Mouse (Mus musculus): ENCODE results near the gene Arih1. TPM values are rescaled to one million over a fixed set of nuclear protein-coding genes. Genes with fewer than 3 reads are reported as not detected.
"Not testable (repeated sequence)": the region's sequence is repeated elsewhere in the genome, so short reads cannot be mapped to it uniquely, and the experiment has no call there.

Gene Arih1
- polyA plus RNA-seq, 1 experiment = 16.9 TPM

- Histone ChIP-seq H3K4me3 (ENCODE audit: insufficient read depth, low read depth, low read length) (no peak overlapping the region), H3K27ac (ENCODE audit: insufficient read depth, low read depth, low read length) (no peak overlapping the region), H3K36me3 (ENCODE audit: control insufficient read depth, insufficient read depth, low read length) (no peaks in the 10 kb centered on the region), H3K4me1 (ENCODE audit: control insufficient read depth, insufficient read depth, low read length) (no peaks in the 10 kb centered on the region), H3K27me3 (replicated peaks; ENCODE audit: control insufficient read depth, insufficient read depth, low read length) (no peaks in the 10 kb centered on the region)
- TF ChIP-seq POLR2A (IDR thresholded peaks at IDR 0.05; ENCODE audit: low read depth, low read length) (no peak), CTCF (conservative IDR thresholded peaks at IDR 0.05; ENCODE audit: insufficient read depth, insufficient read length, low read depth, low read length) (no peak)
- WGBS = 92% methylated on average over 9 of the region's 9 CpGs
- DNase-seq = no peak
Observed at GRCm38 (mm10) chr9:59369646-59370045, 116.8 kb downstream of the Arih1 start.

GRCm38 (mm10) chr9:59369220-59369619 lies 117.2 kb downstream of the Arih1 start:
- 80% methylated on average over 5 of the region's 5 CpGs for WGBS

DNA sequence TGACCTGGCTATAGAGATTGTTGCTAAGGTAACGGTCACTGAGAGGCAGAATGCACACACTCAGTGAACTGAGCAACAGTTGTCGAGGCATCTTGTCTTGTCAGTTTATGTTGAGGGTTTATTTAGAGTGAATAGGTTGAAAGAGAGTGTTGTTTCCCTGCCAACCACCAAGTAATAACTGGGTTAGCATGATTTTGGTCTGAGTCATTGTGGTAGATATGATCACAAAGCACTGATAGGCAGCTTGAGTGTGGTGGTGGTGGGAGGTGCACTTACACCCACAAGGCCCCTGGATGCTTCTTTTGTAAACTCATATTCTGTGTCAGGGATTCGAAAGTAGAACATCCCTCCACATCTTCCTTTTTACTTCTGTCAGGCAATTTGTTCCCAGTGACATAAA lies 125.9 kb downstream of the Arih1 start:
- H3K27me3 ChIP-seq (replicated peaks; ENCODE audit: control insufficient read depth, insufficient read depth, low read length); H3K4me1 ChIP-seq (ENCODE audit: control insufficient read depth, insufficient read depth, low read length); H3K4me3 ChIP-seq (ENCODE audit: insufficient read depth, low read depth, low read length); DNase-seq; H3K27ac ChIP-seq (ENCODE audit: insufficient read depth, low read depth, low read length); H3K36me3 ChIP-seq (ENCODE audit: control insufficient read depth, insufficient read depth, low read length): not testable (repeated sequence)
- WGBS = 77% methylated on average over 2 of the region's 3 CpGs

More at GRCm38 (mm10) chr9:59369220-59369619, 117.2 kb downstream of the Arih1 start:
- TF ChIP-seq CTCF (conservative IDR thresholded peaks at IDR 0.05; ENCODE audit: insufficient read depth, insufficient read length, low read depth, low read length) (no peak), POLR2A (IDR thresholded peaks at IDR 0.05; ENCODE audit: low read depth, low read length) (no peak)
- no peaks in the 10 kb centered on the region for H3K4me1 ChIP-seq (ENCODE audit: control insufficient read depth, insufficient read depth, low read length)
- no peak overlapping the region for H3K27ac ChIP-seq (ENCODE audit: insufficient read depth, low read depth, low read length)
- no peaks in the 10 kb centered on the region for H3K36me3 ChIP-seq (ENCODE audit: control insufficient read depth, insufficient read depth, low read length)
- no peaks in the 10 kb centered on the region for H3K27me3 ChIP-seq (replicated peaks; ENCODE audit: control insufficient read depth, insufficient read depth, low read length)
- DNase-seq = no peak
- H3K4me3 ChIP-seq (ENCODE audit: insufficient read depth, low read depth, low read length) = no peak overlapping the region

- H3K4me3 ChIP-seq (ENCODE audit: insufficient read depth, low read depth, low read length); DNase-seq; H3K4me1 ChIP-seq (ENCODE audit: control insufficient read depth, insufficient read depth, low read length); H3K27ac ChIP-seq (ENCODE audit: insufficient read depth, low read depth, low read length); H3K27me3 ChIP-seq (replicated peaks; ENCODE audit: control insufficient read depth, insufficient read depth, low read length); H3K36me3 ChIP-seq (ENCODE audit: control insufficient read depth, insufficient read depth, low read length): not testable (repeated sequence)
- WGBS = 69% methylated on average over 1 of the region's 1 CpGs
Observed at GRCm38 (mm10) chr9:59358041-59358440, 128.4 kb downstream of the Arih1 start.

- WGBS = 1% methylated on average over 31 of the region's 32 CpGs
- DNase-seq = peak; percentile 97
- TF ChIP-seq CTCF (conservative IDR thresholded peaks at IDR 0.05; ENCODE audit: insufficient read depth, insufficient read length, low read depth, low read length) = no peak
- no peak for TF ChIP-seq POLR2A (IDR thresholded peaks at IDR 0.05; ENCODE audit: low read depth, low read length)
- Histone ChIP-seq H3K4me1 (ENCODE audit: control insufficient read depth, insufficient read depth, low read length) (no peaks in the 10 kb centered on the region; the same call in 1 of the 2 replicates), H3K36me3 (ENCODE audit: control insufficient read depth, insufficient read depth, low read length) (no peaks in the 10 kb centered on the region), H3K27ac (ENCODE audit: insufficient read depth, low read depth, low read length) (peak within 1 kb of the TSS; percentile 40), H3K27me3 (replicated peaks; ENCODE audit: control insufficient read depth, insufficient read depth, low read length) (no peaks in the 10 kb centered on the region), H3K4me3 (ENCODE audit: insufficient read depth, low read depth, low read length) (peak within 1 kb of the TSS; percentile 56)
Observed at GRCm38 (mm10) chr9:59353253-59353639, 133.2 kb downstream of the Arih1 start, which contains the start of gene Bbs4. TSS of gene Bbs4 (minus strand) at chr9:59353508.

GRCm38 (mm10) chr9:59352586-59353252 lies 133.7 kb downstream of the Arih1 start:
- DNase-seq = no peak
- WGBS = 8% methylated on average over 15 of the region's 15 CpGs
- no peaks in the 10 kb centered on the region for H3K27me3 ChIP-seq (replicated peaks; ENCODE audit: control insufficient read depth, insufficient read depth, low read length)
- no peaks in the 10 kb centered on the region; the same call in 1 of the 2 replicates for H3K4me1 ChIP-seq (ENCODE audit: control insufficient read depth, insufficient read depth, low read length)
- H3K27ac ChIP-seq (ENCODE audit: insufficient read depth, low read depth, low read length) = peak overlapping the region; percentile 40
- TF ChIP-seq CTCF (conservative IDR thresholded peaks at IDR 0.05; ENCODE audit: insufficient read depth, insufficient read length, low read depth, low read length) (no peak), POLR2A (IDR thresholded peaks at IDR 0.05; ENCODE audit: low read depth, low read length) (no peak)
- no peaks in the 10 kb centered on the region for H3K36me3 ChIP-seq (ENCODE audit: control insufficient read depth, insufficient read depth, low read length)
- peak overlapping the region; percentile 56 for H3K4me3 ChIP-seq (ENCODE audit: insufficient read depth, low read depth, low read length)

GRCm38 (mm10) chr9:59346176-59346575 lies 140.2 kb downstream of the Arih1 start:
- DNase-seq = no peak
- no peak overlapping the region for H3K4me3 ChIP-seq (ENCODE audit: insufficient read depth, low read depth, low read length)
- TF ChIP-seq POLR2A (IDR thresholded peaks at IDR 0.05; ENCODE audit: low read depth, low read length) (no peak), CTCF (conservative IDR thresholded peaks at IDR 0.05; ENCODE audit: insufficient read depth, insufficient read length, low read depth, low read length) (no peak)
- no peaks in the 10 kb centered on the region for H3K36me3 ChIP-seq (ENCODE audit: control insufficient read depth, insufficient read depth, low read length)
- H3K27ac ChIP-seq (ENCODE audit: insufficient read depth, low read depth, low read length) = no peak overlapping the region
- H3K4me1 ChIP-seq (ENCODE audit: control insufficient read depth, insufficient read depth, low read length) = no peaks in the 10 kb centered on the region
- WGBS = 87% methylated on average over 2 of the region's 2 CpGs
- H3K27me3 ChIP-seq (replicated peaks; ENCODE audit: control insufficient read depth, insufficient read depth, low read length) = no peaks in the 10 kb centered on the region
